Comparison of ENCODE assay signal across 18 mouse cellular contexts in the genomic region with DNA sequence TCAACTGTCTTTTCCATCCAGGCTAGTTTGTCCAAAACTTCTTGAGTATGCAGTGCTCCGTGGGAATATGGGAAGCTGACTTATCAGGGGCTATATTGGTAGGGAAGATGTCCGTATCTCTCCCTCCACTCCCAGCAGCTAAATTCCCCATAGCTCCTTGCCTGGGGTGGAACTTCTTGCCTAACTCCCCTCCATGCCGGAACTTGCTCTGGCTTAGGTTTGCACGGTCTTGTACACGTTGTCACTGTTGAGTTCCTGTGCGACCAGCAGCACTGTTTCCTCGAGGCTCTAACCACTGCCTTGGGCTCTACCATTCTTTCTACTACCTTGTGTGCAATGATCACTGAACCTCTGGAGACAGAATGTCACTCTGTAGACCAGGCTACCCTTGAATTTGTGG. TPM values are rescaled to one million over a fixed set of nuclear protein-coding genes. Genes with fewer than 3 reads are reported as not detected.
DNase-seq lines count a peak whose midpoint lies in the region; ATAC-seq and TF ChIP-seq lines count a peak whose summit lies in the region.
"Had no signal": no experiment of that assay in that cellular context is flagged by ENCODE, and none has a peak within 500 bp of the region (broad histone marks: within the 10 kb centered on the region; RNA-seq: fewer than 3 reads in every experiment).

No protein-coding gene starts in this region.

- H3K27ac ChIP-seq in ES-Bruce4 (ENCODE audit: insufficient read depth, low read length), result no peak overlapping the region
- H3K27ac ChIP-seq in liver, embryonic 12.5 days, result peak overlapping the region; percentile 22; the same call in 1 of the 2 replicates
- H3K27ac ChIP-seq in cerebellum, adult 2 months (ENCODE audit: insufficient read depth, low read length), result no peak overlapping the region; the same call in 1 of the 2 replicates
- no peak overlapping the region for H3K27ac ChIP-seq in forebrain, embryonic 10.5 days
- H3K27ac ChIP-seq: heart, embryonic 13.5 days; lung, embryonic 15.5 days had no signal

- no peak for ATAC-seq in liver, embryonic 12.5 days
- ATAC-seq in megakaryocyte progenitor cell, adult 5-6 weeks (replicated peaks; ENCODE audit: poor library complexity), result peak; percentile 16
- ATAC-seq: forebrain, embryonic 16.5 days had no signal

- TF ChIP-seq CTCF in C2C12 (IDR thresholded peaks at IDR 0.05; ENCODE audit: control insufficient read depth, insufficient read depth, insufficient read length) (no peak), ES-Bruce4 (IDR thresholded peaks at IDR 0.05; ENCODE audit: low read depth, low read length) (no peak)
- TF ChIP-seq CTCF in cerebellum, adult 2 months (IDR thresholded peaks at IDR 0.05; ENCODE audit: borderline replicate concordance, insufficient read depth, low read depth, low read length), result no peak

- peaks cover 90% of the 10 kb centered on the region for H3K79me3 ChIP-seq in C2C12 (ENCODE audit: low read depth)

- H3K4me2 ChIP-seq in liver, embryonic 12.5 days, result peak overlapping the region; percentile 15; the same call in 1 of the 2 replicates
- H3K4me2 ChIP-seq: heart, embryonic 13.5 days; lung, embryonic 15.5 days; midbrain, embryonic 11.5 days had no signal

- 47% methylated on average over 7 of the region's 7 CpGs for WGBS in liver, embryonic 12.5 days (ENCODE audit: insufficient replicate concordance)
- WGBS in cerebellum, adult 2 months, result 96% methylated on average over 7 of the region's 7 CpGs
- 95% methylated on average over 7 of the region's 7 CpGs for WGBS in forebrain, embryonic 10.5 days

- no peak overlapping the region for H3K9ac ChIP-seq in ES-Bruce4 (ENCODE audit: low read depth, poor library complexity, severe bottlenecking)
- H3K9ac ChIP-seq in liver, embryonic 12.5 days, result no peak overlapping the region
- H3K9ac ChIP-seq: heart, embryonic 13.5 days; lung, embryonic 15.5 days had no signal

- intact Hi-C loops in left cerebral cortex, postnatal 10 days (cut with DNase I), result no loop called here

- peak overlapping the region; percentile 1 for H3ac ChIP-seq in C2C12 (ENCODE audit: control insufficient read depth, insufficient read length, low read depth)

- H3K27me3 ChIP-seq in C2C12 (ENCODE audit: control insufficient read depth, insufficient read depth, insufficient read length) (no peaks in the 10 kb centered on the region), ES-Bruce4 (ENCODE audit: control insufficient read depth, insufficient read depth, low read length, poor library complexity, severe bottlenecking) (no peaks in the 10 kb centered on the region)
- H3K27me3 ChIP-seq in liver, embryonic 12.5 days (replicated peaks), result no peaks in the 10 kb centered on the region
- no peaks in the 10 kb centered on the region for H3K27me3 ChIP-seq in cerebellum, adult 2 months (ENCODE audit: control insufficient read depth, insufficient read depth, low read length)
- no peaks in the 10 kb centered on the region for H3K27me3 ChIP-seq in forebrain, embryonic 10.5 days (ENCODE audit: poor library complexity, severe bottlenecking)
- H3K27me3 ChIP-seq: heart, embryonic 13.5 days; lung, embryonic 15.5 days had no signal

- peaks cover 4% of the 10 kb centered on the region for H3K4me1 ChIP-seq in ES-Bruce4 (ENCODE audit: control insufficient read depth, insufficient read depth, low read length)
- H3K4me1 ChIP-seq in liver, embryonic 12.5 days, result peaks cover 50% of the 10 kb centered on the region
- H3K4me1 ChIP-seq in cerebellum, adult 2 months (ENCODE audit: control insufficient read depth, insufficient read depth, low read length), result peaks cover 3% of the 10 kb centered on the region; the same call in 1 of the 2 replicates
- H3K4me1 ChIP-seq in forebrain, embryonic 10.5 days, result peaks cover 11% of the 10 kb centered on the region

- no peak for DNase-seq in cerebellum, adult 2 months
- DNase-seq in forebrain, embryonic 10.5 days (ENCODE audit: extremely low spot score, low spot score), result no peak
- DNase-seq in left cerebral cortex, postnatal 10 days (ENCODE audit: extremely low spot score in 1 of 2, low spot score in 2 of 2), result no peak
- DNase-seq: adrenal gland, adult 2 months; cerebellum, adult 9-10 months; gastrocnemius, postnatal 36 days; kidney, adult 9 months; kidney, postnatal 4 days; retina, postnatal 1 day; spleen, adult 18-20 months had no signal

- TF ChIP-seq POLR2A in ES-Bruce4 (IDR thresholded peaks at IDR 0.05; ENCODE audit: insufficient read depth, low read length), result no peak
- TF ChIP-seq POLR2A in cerebellum, adult 2 months (IDR thresholded peaks at IDR 0.05; ENCODE audit: borderline replicate concordance, insufficient read depth, low read length), result no peak

- H3K36me3 ChIP-seq in C2C12 (ENCODE audit: control insufficient read depth, insufficient read depth) (peaks cover 40% of the 10 kb centered on the region), ES-Bruce4 (ENCODE audit: control insufficient read depth, insufficient read depth, low read length, poor library complexity, severe bottlenecking) (peaks cover 16% of the 10 kb centered on the region)
- H3K36me3 ChIP-seq in liver, embryonic 12.5 days, result peaks cover 24% of the 10 kb centered on the region
- peaks cover 33% of the 10 kb centered on the region for H3K36me3 ChIP-seq in forebrain, embryonic 10.5 days (replicated peaks)

- H3K4me3 ChIP-seq in C2C12 (ENCODE audit: insufficient read depth, poor library complexity, severe bottlenecking), result no peak overlapping the region
- H3K4me3 ChIP-seq in ES-Bruce4 (ENCODE audit: low read depth, low read length), result peak overlapping the region; percentile 0; the same call in 1 of the 2 replicates
- H3K4me3 ChIP-seq in liver, embryonic 12.5 days, result no peak overlapping the region
- H3K4me3 ChIP-seq in cerebellum, adult 2 months (replicated peaks; ENCODE audit: insufficient read depth, low read depth, low read length), result no peak overlapping the region
- no peak overlapping the region for H3K4me3 ChIP-seq in forebrain, embryonic 10.5 days
- H3K4me3 ChIP-seq: heart, embryonic 13.5 days; lung, embryonic 15.5 days had no signal

- TF ChIP-seq EP300 in ES-Bruce4 (IDR thresholded peaks at IDR 0.05; ENCODE audit: insufficient read depth, low read depth, low read length), result no peak

- H3K79me2 ChIP-seq in C2C12 (ENCODE audit: control insufficient read depth, insufficient read depth), result peaks cover 96% of the 10 kb centered on the region

- no peaks in the 10 kb centered on the region for H3K9me3 ChIP-seq in ES-Bruce4 (replicated peaks; ENCODE audit: control insufficient read depth, insufficient read depth, low read length, poor library complexity, severe bottlenecking)
- H3K9me3 ChIP-seq in liver, embryonic 12.5 days (replicated peaks), result no peaks in the 10 kb centered on the region
- no peaks in the 10 kb centered on the region; the same call in 1 of the 2 replicates for H3K9me3 ChIP-seq in forebrain, embryonic 10.5 days
- H3K9me3 ChIP-seq: heart, embryonic 13.5 days; lung, embryonic 15.5 days had no signal

TF ChIP-seq in C2C12, 6 proteins besides CTCF, POLR2A, EP300 and RAD21:
- TF ChIP-seq CEBPB (IDR thresholded peaks at IDR 0.05; ENCODE audit: low read depth) (no peak), MYOG (IDR thresholded peaks at IDR 0.05; ENCODE audit: control insufficient read depth, extremely low read depth, insufficient read length) (no peak), MAX (IDR thresholded peaks at IDR 0.05) (no peak), MYOD1 (IDR thresholded peaks at IDR 0.05; ENCODE audit: control insufficient read depth, insufficient read length, low read depth) (no peak), FOSL1 (IDR thresholded peaks at IDR 0.05; ENCODE audit: insufficient read depth, low read length, poor library complexity, severe bottlenecking) (no peak), USF1 (IDR thresholded peaks at IDR 0.05; ENCODE audit: low read depth) (no peak)

RNA-seq across cellular contexts. Expression of a gene that starts 4.6 kb away (rescaled TPM):
- 59.5 TPM for polyA plus RNA-seq in C2C12 (2012; fragmentation: generic; extraction: Trizol)
- polyA plus RNA-seq in ES-Bruce4 (2011; ENCODE audit: insufficient read depth, insufficient read length, low read depth, missing spikeins), result 315 and 353 TPM in 2 replicates
- 77.8 and 78.1 TPM in 2 replicates for polyA plus RNA-seq in liver, embryonic 12.5 days (2016; fragmentation: Nextera tagmentation; extraction: Ambion mirVana)
- 214 and 237 TPM in 2 replicates for total RNA-seq in megakaryocyte progenitor cell, adult 5-6 weeks (2015)
- 237 and 264 TPM in 2 replicates for total RNA-seq in megakaryocyte progenitor cell, adult 5-6 weeks (2017)
- polyA plus RNA-seq in cerebellum, adult 2 months (2012; rRNA removed), result 105 and 107 TPM in 2 replicates
- polyA plus RNA-seq in forebrain, embryonic 10.5 days (2016; fragmentation: Nextera tagmentation; extraction: Ambion mirVana), result 115 TPM in 2 replicates
- total RNA-seq in left cerebral cortex, postnatal 10 days (2021), result 100 to 1,000 TPM; 316 to 321 TPM
